Comparison of ENCODE assay signal across 8 mouse cellular contexts in genomic region chr11:97029686-97030417, GRCm38 (mm10). TPM values are rescaled to one million over a fixed set of nuclear protein-coding genes. Genes with fewer than 3 reads are reported as not detected.
DNase-seq lines count a peak whose midpoint lies in the region; ATAC-seq and TF ChIP-seq lines count a peak whose summit lies in the region.

Gene Scrn2, plus strand, starts transcription at chr11:97029938.

- H3K4me2 ChIP-seq in heart, embryonic 14.5 days (ENCODE audit: low read length) = peak within 1 kb of the TSS; percentile 66
- peak within 1 kb of the TSS; percentile 79 for H3K4me2 ChIP-seq in liver, embryonic 13.5 days
- peak within 1 kb of the TSS; percentile 90 for H3K4me2 ChIP-seq in stomach, embryonic 15.5 days

- H3K36me3 ChIP-seq in erythroblast, embryonic 14.5 days (ENCODE audit: control insufficient read depth) = peaks cover 3% of the 10 kb centered on the region; the same call in 1 of the 2 replicates
- peaks cover 16% of the 10 kb centered on the region; the same call in 1 of the 2 replicates for H3K36me3 ChIP-seq in heart, embryonic 14.5 days (ENCODE audit: control insufficient read depth, insufficient read depth, low read length)
- H3K36me3 ChIP-seq in liver, embryonic 13.5 days = no peaks in the 10 kb centered on the region
- H3K36me3 ChIP-seq in stomach, embryonic 15.5 days = no peaks in the 10 kb centered on the region

- DNase-seq in CD4-positive helper T cell, adult 2 months (ENCODE audit: low read depth, low spot score) = peak; percentile 87
- peak; percentile 91 for DNase-seq in brain, embryonic 14.5 days (ENCODE audit: low read depth)
- peak; percentile 91 for DNase-seq in kidney, postnatal 10 days
- DNase-seq in liver, embryonic 13.5 days = peak; percentile 87
- DNase-seq in natural killer cell, adult 2 months (ENCODE audit: low spot score in 2 of 2) = peak; percentile 81 to 85

- H3K27ac ChIP-seq in heart, embryonic 14.5 days (replicated peaks in 1 of 2; ENCODE audit: control insufficient read depth in 1 of 2, insufficient read depth in 1 of 2, low read depth in 2 of 2, low read length in 2 of 2) = peak within 1 kb of the TSS; percentile 58 to 65
- H3K27ac ChIP-seq in liver, embryonic 13.5 days = peak within 1 kb of the TSS; percentile 37
- peak within 1 kb of the TSS; percentile 88 for H3K27ac ChIP-seq in stomach, embryonic 15.5 days

- peak within 1 kb of the TSS; percentile 67 for H3K4me3 ChIP-seq in erythroblast, embryonic 14.5 days (replicated peaks)
- H3K4me3 ChIP-seq in heart, embryonic 14.5 days (ENCODE audit: control insufficient read depth in 1 of 2, insufficient read depth in 1 of 2, low read depth in 1 of 2, low read length in 2 of 2) = peak within 1 kb of the TSS; percentile 58 to 80
- peak within 1 kb of the TSS; percentile 61 for H3K4me3 ChIP-seq in liver, embryonic 13.5 days (replicated peaks)
- H3K4me3 ChIP-seq in stomach, embryonic 15.5 days (replicated peaks) = peak within 1 kb of the TSS; percentile 84

- H3K4me1 ChIP-seq in erythroblast, embryonic 14.5 days (ENCODE audit: control insufficient read depth) = peaks cover 25% of the 10 kb centered on the region
- peaks cover 11 to 13% of the 10 kb centered on the region in 2 experiments for H3K4me1 ChIP-seq in heart, embryonic 14.5 days (ENCODE audit: control insufficient read depth in 2 of 2, insufficient read depth in 2 of 2, low read length in 2 of 2)
- peaks cover 37% of the 10 kb centered on the region for H3K4me1 ChIP-seq in liver, embryonic 13.5 days (replicated peaks)
- H3K4me1 ChIP-seq in stomach, embryonic 15.5 days = peaks cover 23% of the 10 kb centered on the region

- TF ChIP-seq POLR2A in brain, embryonic 14.5 days (IDR thresholded peaks at IDR 0.05; ENCODE audit: borderline replicate concordance, extremely low read depth, insufficient read depth, insufficient read length, poor library complexity, severe bottlenecking) = no peak

- WGBS in heart, embryonic 14.5 days = 1% methylated on average over 25 of the region's 25 CpGs
- 4% methylated on average over 25 of the region's 25 CpGs for WGBS in liver, embryonic 13.5 days (ENCODE audit: insufficient replicate concordance)
- under 1% methylated on average over 25 of the region's 25 CpGs for WGBS in stomach, embryonic 15.5 days

- TF ChIP-seq CTCF in brain, embryonic 14.5 days (IDR thresholded peaks at IDR 0.05; ENCODE audit: borderline replicate concordance, extremely low read depth, insufficient read depth, insufficient read length) = peak; percentile 87

- no peaks in the 10 kb centered on the region for H3K9me3 ChIP-seq in erythroblast, embryonic 14.5 days (ENCODE audit: control insufficient read depth, low read length)
- H3K9me3 ChIP-seq in heart, embryonic 14.5 days (ENCODE audit: control insufficient read depth, low read length) = no peaks in the 10 kb centered on the region
- H3K9me3 ChIP-seq in liver, embryonic 13.5 days (replicated peaks) = no peaks in the 10 kb centered on the region
- H3K9me3 ChIP-seq in stomach, embryonic 15.5 days = no peaks in the 10 kb centered on the region

- no peak for ATAC-seq in heart, embryonic 14.5 days (ENCODE audit: insufficient number of reproducible peaks, insufficient read depth, low FRiP score, low read depth)
- ATAC-seq in liver, embryonic 13.5 days (ENCODE audit: low read depth) = peak; percentile 72
- peak; percentile 78 for ATAC-seq in stomach, embryonic 15.5 days (ENCODE audit: insufficient read depth, low FRiP score, low read depth)

- H3K9ac ChIP-seq in heart, embryonic 14.5 days (ENCODE audit: low read length) = peak within 1 kb of the TSS; percentile 74
- peak within 1 kb of the TSS; percentile 71 for H3K9ac ChIP-seq in liver, embryonic 13.5 days
- H3K9ac ChIP-seq in stomach, embryonic 15.5 days = peak within 1 kb of the TSS; percentile 74; the same call in 1 of the 2 replicates

- H3K27me3 ChIP-seq in erythroblast, embryonic 14.5 days (ENCODE audit: control insufficient read depth) = peaks cover 15% of the 10 kb centered on the region
- H3K27me3 ChIP-seq in heart, embryonic 14.5 days (ENCODE audit: control insufficient read depth, insufficient read depth, low read length) = peaks cover 9% of the 10 kb centered on the region
- H3K27me3 ChIP-seq in liver, embryonic 13.5 days = peaks cover 13% of the 10 kb centered on the region
- no peaks in the 10 kb centered on the region for H3K27me3 ChIP-seq in stomach, embryonic 15.5 days (replicated peaks)

RNA-seq across cellular contexts. Expression of gene Scrn2, which starts in this region (rescaled TPM):
- 11.8 and 16.9 TPM in 2 replicates for polyA plus RNA-seq in brain, embryonic 14.5 days (2012; rRNA removed)
- polyA plus RNA-seq in erythroblast, embryonic 14.5 days (2012) = 0.27 and 0.41 TPM in 2 replicates
- 12.9 and 14.4 TPM in 2 replicates for polyA plus RNA-seq in heart, embryonic 14.5 days (2014; fragmentation: Nextera tagmentation; extraction: Ambion mirVana)
- polyA plus RNA-seq in liver, embryonic 13.5 days (2015; fragmentation: Nextera tagmentation; extraction: Ambion mirVana) = 10.0 and 11.2 TPM in 2 replicates
- polyA plus RNA-seq in stomach, embryonic 15.5 days (2015; fragmentation: Nextera tagmentation; extraction: Ambion mirVana) = 19.7 and 20.1 TPM in 2 replicates

Comparison
In these comparisons a context has a peak if more than half of its experiments do, and no peak if none do; other contexts are left out.
1. H3K27ac ChIP-seq: peak in every context shown above with its lines; median percentile 88 in stomach, embryonic 15.5 days; 62 in heart, embryonic 14.5 days; 37 in liver, embryonic 13.5 days.